18 mouse cellular contexts compared by ENCODE assay signal in the genomic region with DNA sequence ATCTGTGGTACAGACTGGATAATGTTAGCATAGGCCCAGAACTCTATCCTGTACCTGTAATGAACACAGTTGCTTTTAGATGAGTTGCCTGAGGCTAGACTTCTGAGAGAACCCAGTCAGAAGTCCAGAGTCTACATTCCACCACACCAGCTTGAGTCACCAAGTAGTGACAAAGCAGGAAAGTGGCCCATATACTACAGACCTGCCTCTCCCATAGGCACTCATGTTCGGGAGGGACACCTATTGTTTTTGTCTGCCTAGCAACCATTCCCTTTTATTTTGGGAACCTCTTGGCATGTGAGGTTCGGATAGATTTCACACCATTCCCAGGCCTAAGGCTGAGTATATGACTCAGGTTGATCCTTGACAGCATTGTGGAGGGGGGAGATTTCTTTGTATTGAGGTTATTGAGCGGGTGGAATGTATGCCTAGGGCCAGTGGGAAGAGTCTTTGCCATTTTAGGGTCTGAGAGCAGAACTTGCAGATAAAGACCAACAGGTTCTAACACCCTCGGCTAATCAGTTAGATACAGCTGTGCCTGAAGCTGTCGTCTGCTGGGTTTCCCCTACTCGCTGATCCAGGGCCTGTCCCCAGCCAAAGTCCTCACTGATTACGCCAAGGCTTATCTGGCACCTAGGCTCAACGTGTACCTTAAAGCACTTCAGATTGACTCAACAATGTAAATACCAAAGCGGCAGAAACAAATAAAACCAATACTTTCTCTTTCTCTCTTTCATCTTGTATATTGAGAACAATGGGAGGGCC. TPM values are rescaled to one million over a fixed set of nuclear protein-coding genes. Genes with fewer than 3 reads are reported as not detected.
DNase-seq lines count a peak whose midpoint lies in the region; ATAC-seq and TF ChIP-seq lines count a peak whose summit lies in the region.
"Had no signal": no experiment of that assay in that cellular context is flagged by ENCODE, and none has a peak within 500 bp of the region (broad histone marks: within the 10 kb centered on the region; RNA-seq: fewer than 3 reads in every experiment).

No protein-coding gene starts in this region.

- TF ChIP-seq CTCF in CH12.LX (conservative IDR thresholded peaks at IDR 0.05 in 1 of 2, IDR thresholded peaks at IDR 0.05 in 1 of 2; ENCODE audit: low read depth in 2 of 2, low read length in 2 of 2): no peak

- H3K9me3 ChIP-seq in CH12.LX (replicated peaks; ENCODE audit: low read length): no peaks in the 10 kb centered on the region
- no peaks in the 10 kb centered on the region for H3K9me3 ChIP-seq in forebrain, embryonic 16.5 days (ENCODE audit: control insufficient read depth, low read length)
- H3K9me3 ChIP-seq: embryonic facial prominence, embryonic 12.5 days; forebrain, embryonic 10.5 days; hindbrain, embryonic 13.5 days; limb, embryonic 12.5 days; megakaryocyte, embryonic 14.5 days had no signal

- dilution Hi-C loops in CH12.LX (cut with MboI; ENCODE audit: extremely low pct_ligation_motif_present, extremely low pct_unique_long_range_greater_than_20kb, low sequenced_read_pairs): no loop called here

- TF ChIP-seq RAD21 in CH12.LX (IDR thresholded peaks at IDR 0.05; ENCODE audit: low read depth, low read length): no peak

- peak overlapping the region; percentile 72 for H3K4me2 ChIP-seq in CH12.LX (ENCODE audit: insufficient read depth, low read depth, poor library complexity, severe bottlenecking)
- H3K4me2 ChIP-seq in forebrain, embryonic 16.5 days (ENCODE audit: low read length): no peak overlapping the region
- H3K4me2 ChIP-seq: embryonic facial prominence, embryonic 12.5 days; hindbrain, embryonic 13.5 days; limb, embryonic 12.5 days had no signal

- H3K36me3 ChIP-seq in CH12.LX (replicated peaks in 1 of 2; ENCODE audit: control insufficient read depth in 1 of 2, insufficient read depth in 1 of 2, low read length in 1 of 2): no peaks in the 10 kb centered on the region
- H3K36me3 ChIP-seq in forebrain, embryonic 16.5 days (ENCODE audit: control insufficient read depth, insufficient read depth): no peaks in the 10 kb centered on the region
- H3K36me3 ChIP-seq: embryonic facial prominence, embryonic 12.5 days; forebrain, embryonic 10.5 days; hindbrain, embryonic 13.5 days; limb, embryonic 12.5 days had no signal

- WGBS in large intestine, adult 2 months: 23% methylated on average over 9 of the region's 9 CpGs
- 70% methylated on average over 9 of the region's 9 CpGs for WGBS in forebrain, embryonic 16.5 days

- peak; percentile 76 for DNase-seq in CH12.LX (ENCODE audit: extremely low read depth)
- peak; percentile 32 for DNase-seq in Muller cell, postnatal 12 days (ENCODE audit: inconsistent ontology term)
- DNase-seq in large intestine, adult 2 months (ENCODE audit: low read depth, low spot score): peak; percentile 63
- no peak for DNase-seq in ovary, postnatal 10 days (ENCODE audit: low spot score)
- DNase-seq in cerebellum, adult 18-20 months: no peak
- DNase-seq in frontal cortex, adult 2 months (ENCODE audit: extremely low spot score in 1 of 2, low spot score in 1 of 2): no peak
- DNase-seq: cerebellum, postnatal 10 days; gastrocnemius, postnatal 36 days; kidney, postnatal 10 days; right cerebral cortex, postnatal 4 days had no signal

- ATAC-seq in megakaryocyte progenitor cell, adult 5-6 weeks (replicated peaks; ENCODE audit: poor library complexity): peak; percentile 76
- ATAC-seq in forebrain, embryonic 16.5 days: no peak

- H3K9ac ChIP-seq in CH12.LX (ENCODE audit: insufficient read depth, low read depth): peak overlapping the region; percentile 84
- H3K9ac ChIP-seq in forebrain, embryonic 16.5 days (replicated peaks; ENCODE audit: low read depth, low read length): no peak overlapping the region
- H3K9ac ChIP-seq: embryonic facial prominence, embryonic 12.5 days; hindbrain, embryonic 13.5 days; limb, embryonic 12.5 days had no signal

- peak overlapping the region; percentile 1 to 48 (median 8) for H3K4me3 ChIP-seq in CH12.LX (replicated peaks in 1 of 3; ENCODE audit: low read depth in 2 of 3, low read length in 2 of 3, poor library complexity in 1 of 3)
- H3K4me3 ChIP-seq in forebrain, embryonic 16.5 days (replicated peaks; ENCODE audit: low read length): no peak overlapping the region
- H3K4me3 ChIP-seq: embryonic facial prominence, embryonic 12.5 days; forebrain, embryonic 10.5 days; hindbrain, embryonic 13.5 days; limb, embryonic 12.5 days; megakaryocyte, embryonic 14.5 days; myocyte had no signal

- H3K4me1 ChIP-seq in CH12.LX (ENCODE audit: control insufficient read depth in 1 of 2, insufficient read depth in 2 of 2): peaks cover 38 to 92% of the 10 kb centered on the region in 2 experiments
- H3K4me1 ChIP-seq in forebrain, embryonic 16.5 days (replicated peaks; ENCODE audit: control insufficient read depth, insufficient read depth, low read length): peaks cover 6% of the 10 kb centered on the region

- in situ Hi-C loops in CH12.LX (cut with MboI; ENCODE audit: low pct_ligation_motif_present, low pct_unique_long_range_greater_than_20kb, low sequenced_read_pairs): loop anchor here (5.0 kb wide), 1 partner anchor 37 kb away; no protein-coding TSS in a partner anchor

- TF ChIP-seq EP300 in CH12.LX (IDR thresholded peaks at IDR 0.05; ENCODE audit: low read length): peak; percentile 57

- no peaks in the 10 kb centered on the region for H3K27me3 ChIP-seq in CH12.LX (replicated peaks)
- no peaks in the 10 kb centered on the region for H3K27me3 ChIP-seq in forebrain, embryonic 16.5 days (replicated peaks; ENCODE audit: control insufficient read depth, insufficient read depth, low read length)
- H3K27me3 ChIP-seq: megakaryocyte, embryonic 14.5 days had no signal

- H3K27ac ChIP-seq in CH12.LX (ENCODE audit: insufficient read depth, low read depth): peak overlapping the region; percentile 86
- H3K27ac ChIP-seq in forebrain, embryonic 16.5 days (ENCODE audit: low read length): no peak overlapping the region
- H3K27ac ChIP-seq: embryonic facial prominence, embryonic 12.5 days; forebrain, embryonic 10.5 days; hindbrain, embryonic 13.5 days; limb, embryonic 12.5 days had no signal

- TF ChIP-seq POLR2A in CH12.LX (IDR thresholded peaks at IDR 0.05; ENCODE audit: low read depth, low read length): peak; percentile 28; the same call in 1 of the 2 replicates

- H3K79me2 ChIP-seq in CH12.LX (replicated peaks; ENCODE audit: control insufficient read depth, extremely low read depth, insufficient read depth, poor library complexity, severe bottlenecking): no peaks in the 10 kb centered on the region

TF ChIP-seq in CH12.LX, 34 proteins besides CTCF, POLR2A, EP300 and RAD21 (continues in another document):
- peak; percentile 36; the same call in 1 of the 2 replicates for TF ChIP-seq CHD1 (IDR thresholded peaks at IDR 0.05; ENCODE audit: low read depth, low read length)
- peak; percentile 68 for TF ChIP-seq ETS1 (conservative IDR thresholded peaks at IDR 0.05; ENCODE audit: low read depth, low read length)
- peak; percentile 5; the same call in 1 of the 2 replicates for TF ChIP-seq IRF4 (IDR thresholded peaks at IDR 0.05; ENCODE audit: low read depth, low read length)
- no peak for TF ChIP-seq NELFE (IDR thresholded peaks at IDR 0.05; ENCODE audit: low read depth, low read length)
- no peak for TF ChIP-seq USF2 (conservative IDR thresholded peaks at IDR 0.05; ENCODE audit: low read depth, low read length)
- no peak for TF ChIP-seq ZMIZ1 (IDR thresholded peaks at IDR 0.05; ENCODE audit: low read depth, low read length)
- TF ChIP-seq NRF1 (IDR thresholded peaks at IDR 0.05; ENCODE audit: low read depth, low read length): no peak
- no peak for TF ChIP-seq MAZ (IDR thresholded peaks at IDR 0.05; ENCODE audit: low read depth, low read length)
- no peak for TF ChIP-seq JUN (IDR thresholded peaks at IDR 0.05; ENCODE audit: insufficient read depth, low read depth, low read length)
- peak; percentile 73 for TF ChIP-seq TBP (conservative IDR thresholded peaks at IDR 0.05; ENCODE audit: low read depth, low read length)
- TF ChIP-seq ELF1 (IDR thresholded peaks at IDR 0.05; ENCODE audit: low read depth, low read length): peak; percentile 30; the same call in 1 of the 2 replicates
- TF ChIP-seq MAX (IDR thresholded peaks at IDR 0.05; ENCODE audit: low read length): peak; percentile 69
- TF ChIP-seq JUND (conservative IDR thresholded peaks at IDR 0.05; ENCODE audit: low read depth, low read length): no peak
- TF ChIP-seq SIN3A (IDR thresholded peaks at IDR 0.05; ENCODE audit: low read length): peak; percentile 70
- no peak for TF ChIP-seq ZNF384 (IDR thresholded peaks at IDR 0.05; ENCODE audit: low read depth, low read length)
- no peak for TF ChIP-seq GABPA (IDR thresholded peaks at IDR 0.05; ENCODE audit: insufficient replicate concordance, low read depth, low read length)
- TF ChIP-seq USF1 (IDR thresholded peaks at IDR 0.05; ENCODE audit: low read depth, low read length): no peak
- no peak for TF ChIP-seq CHD2 (IDR thresholded peaks at IDR 0.05; ENCODE audit: low read length)
- peak; percentile 70 for TF ChIP-seq MEF2A (IDR thresholded peaks at IDR 0.05; ENCODE audit: borderline replicate concordance, low read depth, low read length)
- TF ChIP-seq BHLHE40 (IDR thresholded peaks at IDR 0.05; ENCODE audit: low read depth, low read length): no peak
- TF ChIP-seq ZKSCAN1 (IDR thresholded peaks at IDR 0.05; ENCODE audit: borderline replicate concordance, low read depth, low read length): no peak
- TF ChIP-seq SMC3 (IDR thresholded peaks at IDR 0.05; ENCODE audit: low read depth, low read length): no peak
- TF ChIP-seq KAT2A (IDR thresholded peaks at IDR 0.05; ENCODE audit: insufficient replicate concordance, low read length): 0 out of 2 replicates have a peak, but pooled peaks have one; percentile 26
- TF ChIP-seq HCFC1 (IDR thresholded peaks at IDR 0.05; ENCODE audit: low read depth, low read length): no peak
- 0 out of 2 replicates have a peak, but pooled peaks have one; percentile 70 for TF ChIP-seq UBTF (IDR thresholded peaks at IDR 0.05; ENCODE audit: low read depth, low read length)
- TF ChIP-seq MXI1 (IDR thresholded peaks at IDR 0.05; ENCODE audit: low read depth, low read length): peak; percentile 46; the same call in 1 of the 2 replicates
- peak; percentile 46; the same call in 1 of the 2 replicates for TF ChIP-seq MYC (IDR thresholded peaks at IDR 0.05; ENCODE audit: low read depth, low read length)

RNA-seq across cellular contexts. Expression of a gene that starts 44.1 kb away (rescaled TPM):
- total RNA-seq in CH12.LX (2012; rRNA removed) (77.7 and 130 TPM in 2 replicates), CH12.LX (2014; rRNA removed) (44.6 and 55.4 TPM in 2 replicates)
- 109 and 117 TPM in 2 replicates for polyA plus RNA-seq in CH12.LX (2012; ENCODE audit: insufficient read length, low read depth)
- polyA plus RNA-seq in large intestine, adult 2 months (2012; rRNA removed): 18.9 and 20.2 TPM in 2 replicates
- total RNA-seq in megakaryocyte progenitor cell, adult 5-6 weeks (2015): 3.4 and 3.5 TPM in 2 replicates
- total RNA-seq in megakaryocyte progenitor cell, adult 5-6 weeks (2017): 2.9 and 4.1 TPM in 2 replicates
- 6.5 and 7.9 TPM in 2 replicates for polyA plus RNA-seq in forebrain, embryonic 16.5 days (2015; fragmentation: Nextera tagmentation; extraction: Ambion mirVana)
- polyA plus RNA-seq in frontal cortex, adult 2 months (2012; rRNA removed): 55.7 and 63.4 TPM in 2 replicates

Comparison
In these comparisons a context has a peak if more than half of its experiments do, and no peak if none do; other contexts are left out.
1. DNase-seq: peak in CH12.LX (single experiment), Muller cell, postnatal 12 days (single experiment) and large intestine, adult 2 months (single experiment); none in ovary, postnatal 10 days (single experiment), cerebellum, adult 18-20 months (0 of 2) and frontal cortex, adult 2 months (0 of 2).